Mouse (Mus musculus) CD4-positive helper T cell, adult 2 months (primary cell): ENCODE results near the gene Tm9sf3.

Source experiments
- DNase-seq: peaks from one replicate; pipeline ENCODE4 v3.0.0-alpha.2; 2012; ENCODE audit warnings: low read depth, missing footprints, low spot score

Tm9sf3 gene

DNA sequence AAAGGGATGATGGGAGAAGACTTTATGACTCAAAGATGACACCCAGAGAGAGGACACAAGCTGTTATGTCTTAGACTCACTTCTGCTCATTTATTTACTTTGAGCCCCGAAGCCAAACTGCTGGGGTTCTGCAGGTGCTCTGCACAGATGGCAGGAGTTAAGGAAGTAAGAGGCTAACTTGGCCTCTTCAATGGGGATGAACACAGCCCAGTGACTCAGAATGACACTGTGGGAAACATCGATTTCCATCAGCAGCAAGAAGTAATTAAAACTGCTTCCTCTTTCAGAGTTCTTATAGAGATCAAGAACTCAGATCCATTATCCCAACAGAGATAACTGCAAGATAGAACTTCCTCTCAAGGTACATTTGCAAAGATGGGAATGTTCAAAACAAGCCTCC is 86.9 kb downstream of the Tm9sf3 start:
- no peak for DNase-seq

DNA sequence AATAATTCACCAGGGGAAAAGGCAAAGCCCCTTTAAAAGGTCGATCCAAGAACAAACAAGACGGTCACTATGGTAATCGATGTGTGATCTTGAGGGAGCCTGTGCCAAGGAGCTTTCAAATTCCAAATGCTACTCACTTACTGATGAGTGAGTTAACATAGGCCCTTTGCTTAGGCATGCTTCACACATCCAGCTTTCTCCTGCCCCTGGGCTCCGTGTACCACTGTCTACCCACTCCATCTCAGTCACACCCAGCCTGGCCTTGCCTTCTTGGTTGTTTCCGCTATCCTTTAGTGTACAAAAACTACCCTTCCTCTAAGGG is 97.9 kb downstream of the Tm9sf3 start:
- no peak for DNase-seq

DNA sequence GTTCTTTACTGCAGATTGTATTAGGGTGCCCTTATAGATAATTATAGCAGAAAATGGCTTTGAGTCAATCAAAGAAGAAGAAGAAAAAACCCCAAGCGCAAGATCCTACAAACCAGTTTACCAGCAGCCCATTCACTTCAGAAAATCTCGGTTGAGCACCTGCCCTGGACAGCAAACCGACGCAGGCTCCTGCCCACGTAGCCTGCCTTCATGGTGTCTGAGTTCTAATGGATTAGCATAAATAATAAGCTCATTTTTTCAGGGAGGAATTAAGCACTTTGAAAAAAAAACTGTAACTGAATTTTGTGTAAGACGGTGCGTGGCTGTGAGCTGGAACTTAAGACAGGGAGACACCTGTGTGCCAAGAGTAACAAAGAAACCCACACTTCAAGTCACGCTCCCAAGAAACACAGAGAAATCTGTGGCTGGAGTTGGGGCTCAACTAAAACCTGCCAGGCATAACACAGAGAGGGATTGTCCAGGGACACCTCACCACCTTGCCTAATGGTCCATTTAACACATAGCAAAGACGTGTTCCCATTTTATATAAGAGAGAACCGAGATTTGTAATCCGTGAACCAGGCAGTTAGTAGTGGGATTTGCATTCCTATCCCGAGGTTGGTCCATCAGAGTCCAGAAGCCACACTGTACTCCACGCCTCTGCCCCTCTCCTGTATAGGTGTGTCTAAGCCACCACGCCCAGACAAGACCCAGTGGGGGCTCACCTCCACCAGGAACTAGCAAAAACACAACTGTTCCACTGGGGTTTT is 98.5 kb downstream of the Tm9sf3 start:
- no peak for DNase-seq

DNA sequence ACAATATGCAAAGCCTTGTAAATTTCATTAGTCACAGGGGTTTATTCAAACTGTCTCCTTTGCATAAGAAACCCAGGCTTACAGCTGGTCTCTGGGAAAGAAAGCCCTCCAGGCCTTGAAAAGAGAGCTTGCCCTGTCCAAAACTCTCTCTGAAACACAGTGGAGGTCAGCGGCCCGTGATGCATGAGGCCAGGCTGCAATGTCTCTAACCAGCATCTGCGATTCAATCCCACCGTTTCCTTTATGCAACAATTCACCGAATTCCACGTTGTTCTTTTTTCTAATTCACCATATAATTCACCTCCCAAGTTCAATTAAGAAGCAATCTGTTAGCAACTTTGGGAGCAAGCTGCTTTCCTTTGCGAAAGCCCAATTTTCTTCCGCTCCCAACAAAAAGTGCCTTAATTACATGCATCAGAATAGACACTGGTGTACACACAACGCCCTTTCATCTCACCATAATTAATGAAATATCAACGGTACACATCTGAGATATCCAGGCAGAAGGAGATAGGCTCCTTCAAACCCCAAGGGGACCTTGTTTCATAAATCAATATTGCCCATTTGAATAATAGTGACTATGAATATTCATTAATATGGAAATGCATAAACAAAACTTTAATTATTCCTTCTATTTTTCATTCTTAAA is 99.2 kb downstream of the Tm9sf3 start:
- no peak for DNase-seq
